Mouse (Mus musculus): Measurements from ENCODE around the gene Clec4a4.

Clec4a4 gene
- long read RNA-seq, experiment 1 = 0 reads
- long read RNA-seq, experiment 2 = 0 reads

- intact Hi-C loops (cut with DNase I) = no loop called here
Measured at GRCm38 (mm10) chr6:122989876-122990437, at the start of gene Clec4a4. TSS of gene Clec4a4 (plus strand) at chr6:122990367.

DNA sequence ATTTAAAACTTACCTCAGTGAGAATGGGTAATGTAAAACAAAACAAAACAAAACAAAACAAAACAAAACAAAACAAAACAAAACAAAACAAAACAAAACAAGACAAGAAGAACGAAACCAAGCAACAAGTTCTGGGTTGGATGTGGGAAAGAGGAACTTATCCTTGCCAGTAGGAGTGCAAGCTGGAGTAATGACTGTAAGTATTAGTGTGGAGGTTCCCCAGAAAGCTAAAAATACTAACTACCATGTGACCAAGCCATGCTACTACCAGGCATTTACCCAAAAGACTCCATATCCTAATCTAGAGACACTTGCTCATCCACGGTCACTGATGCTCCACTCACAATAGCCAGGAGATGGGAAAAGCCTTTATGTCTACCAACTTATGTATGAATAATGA, 43.4 kb upstream of the Clec4a4 start:
- intact Hi-C loops (cut with DNase I) = no loop called here

GRCm38 (mm10) chr6:122952401-122952800, 37.8 kb upstream of the Clec4a4 start, which contains the start of gene Clec4a3:
TSS of gene Clec4a3 (plus strand) at chr6:122952515.
- intact Hi-C loops (cut with DNase I) = no loop called here

DNA sequence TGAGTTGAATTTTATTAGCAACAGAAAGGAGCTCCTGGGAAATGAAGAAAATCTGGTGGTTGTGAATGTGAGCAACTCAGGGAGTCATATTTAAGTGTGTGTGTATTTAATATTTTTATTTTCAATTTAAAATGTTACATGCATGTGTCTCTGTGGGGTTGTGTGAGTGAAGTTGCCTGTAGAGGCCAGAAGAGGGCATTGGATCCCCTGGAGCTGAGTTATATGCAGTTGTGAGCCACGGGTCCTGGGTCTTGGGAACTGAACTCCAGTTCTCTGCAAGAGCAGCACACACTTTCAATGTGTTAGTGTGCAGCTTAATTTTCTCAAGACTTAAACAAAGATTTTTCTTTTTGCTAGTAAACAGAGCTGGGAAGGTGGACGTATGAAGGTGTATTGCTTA, 25.6 kb upstream of the Clec4a4 start:
- intact Hi-C loops (cut with DNase I) = no loop called here

DNA sequence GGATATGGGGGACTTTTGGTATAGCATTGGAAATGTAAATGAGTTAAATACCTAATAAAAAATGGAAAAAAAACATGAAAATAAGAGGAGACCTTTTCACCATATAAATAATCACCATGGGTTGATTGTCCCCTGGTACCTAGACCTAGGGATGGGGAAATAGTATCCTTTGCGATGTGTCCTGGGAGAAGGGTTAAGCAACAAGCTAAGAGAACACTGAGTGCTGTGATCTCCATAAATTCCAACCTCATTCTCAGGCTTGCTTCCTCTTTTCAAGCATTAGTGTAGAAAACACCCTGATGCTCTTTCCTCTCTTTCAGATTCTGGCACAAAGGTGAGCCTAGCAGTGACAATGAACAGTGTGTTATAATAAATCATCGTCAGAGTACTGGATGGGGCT, 21.1 kb upstream of the Clec4a4 start:
- intact Hi-C loops (cut with DNase I) = no loop called here

GRCm38 (mm10) chr6:123004696-123005095, 14.5 kb downstream of the Clec4a4 start:
- intact Hi-C loops (cut with DNase I) = loop anchor here (10.0 kb wide), 1 partner anchor 110 kb away; no protein-coding TSS in a partner anchor

GRCm38 (mm10) chr6:123005591-123005990, 15.4 kb downstream of the Clec4a4 start:
- intact Hi-C loops (cut with DNase I) = loop anchor here (10.0 kb wide), 1 partner anchor 111 kb away; no protein-coding TSS in a partner anchor

DNA sequence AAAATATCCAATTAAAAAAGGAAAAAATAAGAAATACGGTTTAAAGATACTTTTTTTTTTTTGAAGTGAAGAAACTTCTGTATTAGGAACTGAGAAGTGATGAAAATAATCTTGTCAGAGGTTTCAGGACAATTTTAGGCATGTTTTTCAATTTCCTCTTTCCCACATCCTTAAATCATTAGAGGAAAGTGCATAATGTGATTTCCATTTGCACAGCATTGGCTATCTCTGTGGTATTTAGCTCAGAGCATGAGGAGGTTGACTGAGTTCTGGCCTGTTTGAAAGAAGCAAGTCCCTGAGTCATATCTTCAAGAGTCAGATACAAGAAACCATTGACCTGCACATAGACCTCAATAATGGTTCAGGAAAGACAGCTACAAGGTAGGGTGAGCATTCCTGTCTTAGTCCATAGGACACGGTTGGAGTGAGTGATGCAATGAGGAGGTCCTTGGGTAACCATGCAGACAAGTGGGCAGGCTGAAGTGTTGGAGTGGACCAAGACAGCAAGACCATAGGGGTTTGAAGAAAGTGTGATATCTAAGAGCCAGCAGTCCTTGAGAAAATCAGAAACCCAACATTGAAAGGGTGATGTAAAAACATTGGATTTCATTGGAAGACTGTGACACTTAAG, 59.7 kb downstream of the Clec4a4 start, which contains the start of gene Clec4b1:
Gene Clec4b1, plus strand, starts transcription at position 221 of the 631 bp plus-strand sequence.
- intact Hi-C loops (cut with DNase I) = no loop called here
